Mouse (Mus musculus): ENCODE measurements around the gene Olfr800.

DNA sequence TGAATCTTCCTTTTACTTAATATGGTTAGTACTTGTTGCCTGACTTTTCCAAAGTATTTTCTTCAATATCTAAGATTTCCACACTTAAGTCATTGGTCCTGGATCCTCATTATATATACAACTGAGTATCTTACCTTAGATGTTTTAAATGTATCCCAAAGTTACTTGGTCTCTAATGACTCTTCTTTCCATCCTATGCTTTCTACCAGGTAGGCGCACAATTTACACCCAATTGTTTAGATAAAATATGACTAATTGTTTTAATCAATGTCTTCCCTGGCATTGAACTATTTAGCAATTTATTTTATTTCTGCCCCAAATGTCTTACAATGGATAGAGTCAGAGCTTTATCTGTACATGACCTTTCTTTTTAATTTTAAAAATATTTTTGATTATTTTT lies 45.0 kb upstream of the Olfr800 start, which contains the start of gene Olfr796:
- TF ChIP-seq EP300 (IDR thresholded peaks at IDR 0.05; ENCODE audit: low read depth) (no peak), CTCF (IDR thresholded peaks at IDR 0.05; ENCODE audit: low read depth) (no peak)

Measured in liver, postnatal 0 days (tissue).